Mouse (Mus musculus) adrenal gland, postnatal 4 days (tissue): ENCODE results near the gene Rasl11b. TPM values are rescaled to one million over a fixed set of nuclear protein-coding genes. Genes with fewer than 3 reads are reported as not detected.

Source experiments
- DNase-seq, 2 experiments: peaks; one replicate each; pipeline ENCODE4 v3.0.0; 2021 to 2022; ENCODE audit warnings: low spot score in 2 of 2, mixed read lengths in 2 of 2
- total RNA-seq, 2 experiments: library from RNA; stranded (reverse); gene quantifications; 2 replicates each; pipeline ENCODE4 v1.2.3; 2021

Gene Rasl11b
- total RNA-seq, 2 experiments from 2014 or later, result 34.4 to 38.9 TPM

- DNase-seq, result no peak
Measured at GRCm38 (mm10) chr5:74207209-74207608, 12.1 kb downstream of the Rasl11b start.

GRCm38 (mm10) chr5:74208438-74208837 lies 13.4 kb downstream of the Rasl11b start:
- no peak for DNase-seq

- DNase-seq, result no peak
Measured at GRCm38 (mm10) chr5:74209640-74210039, 14.6 kb downstream of the Rasl11b start.

- no peak for DNase-seq
Measured at GRCm38 (mm10) chr5:74211346-74211745, 16.3 kb downstream of the Rasl11b start.

GRCm38 (mm10) chr5:74214501-74215110 lies 19.5 kb downstream of the Rasl11b start:
- DNase-seq, result no peak

- no peak for DNase-seq
Measured at GRCm38 (mm10) chr5:74215125-74215524, 20.0 kb downstream of the Rasl11b start.

GRCm38 (mm10) chr5:74218524-74218923 lies 23.4 kb downstream of the Rasl11b start:
- DNase-seq, result no peak

- no peak for DNase-seq
Measured at GRCm38 (mm10) chr5:74222626-74223025, 27.5 kb downstream of the Rasl11b start.

GRCm38 (mm10) chr5:74224480-74224879 lies 29.4 kb downstream of the Rasl11b start:
- DNase-seq, result no peak

- DNase-seq, result no peak
Measured at GRCm38 (mm10) chr5:74226183-74226582, 31.1 kb downstream of the Rasl11b start.

GRCm38 (mm10) chr5:74227352-74227751 lies 32.3 kb downstream of the Rasl11b start:
- no peak for DNase-seq

- no peak for DNase-seq
Measured at GRCm38 (mm10) chr5:74228938-74229337, 33.9 kb downstream of the Rasl11b start.

GRCm38 (mm10) chr5:74229775-74230413 lies 34.8 kb downstream of the Rasl11b start:
- no peak for DNase-seq

GRCm38 (mm10) chr5:74230525-74230924 lies 35.4 kb downstream of the Rasl11b start:
- DNase-seq, result no peak

- DNase-seq, result no peak
Measured at GRCm38 (mm10) chr5:74233808-74234207, 38.7 kb downstream of the Rasl11b start.

GRCm38 (mm10) chr5:74239369-74239768 lies 44.3 kb downstream of the Rasl11b start:
- no peak for DNase-seq

GRCm38 (mm10) chr5:74240298-74240697 lies 45.2 kb downstream of the Rasl11b start:
- DNase-seq, result no peak

- no peak for DNase-seq
Measured at GRCm38 (mm10) chr5:74240926-74241680, 46.0 kb downstream of the Rasl11b start.

GRCm38 (mm10) chr5:74242654-74243053 lies 47.6 kb downstream of the Rasl11b start:
- DNase-seq, result no peak

GRCm38 (mm10) chr5:74244406-74245019 lies 49.4 kb downstream of the Rasl11b start:
- DNase-seq, result no peak

- DNase-seq, result no peak
Measured at GRCm38 (mm10) chr5:74245641-74246145, 50.6 kb downstream of the Rasl11b start.

- no peak for DNase-seq
Measured at GRCm38 (mm10) chr5:74246453-74246852, 51.4 kb downstream of the Rasl11b start.
